Mouse (Mus musculus) urinary bladder, postnatal 4 days (tissue): Measurements from ENCODE around the gene Srebf2.

ENCODE experiments used
- DNase-seq, 2 experiments: peaks; one replicate each; pipeline ENCODE4 v3.0.0; 2021 to 2022; ENCODE audit warnings: low spot score in 2 of 2

The Srebf2 gene

GRCm38 (mm10) chr15:82182311-82182710 lies 35.3 kb downstream of the Srebf2 start:
- no peak for DNase-seq

GRCm38 (mm10) chr15:82183596-82183995 lies 36.6 kb downstream of the Srebf2 start:
- DNase-seq = no peak

GRCm38 (mm10) chr15:82184183-82184582 lies 37.2 kb downstream of the Srebf2 start:
- DNase-seq = no peak

DNA sequence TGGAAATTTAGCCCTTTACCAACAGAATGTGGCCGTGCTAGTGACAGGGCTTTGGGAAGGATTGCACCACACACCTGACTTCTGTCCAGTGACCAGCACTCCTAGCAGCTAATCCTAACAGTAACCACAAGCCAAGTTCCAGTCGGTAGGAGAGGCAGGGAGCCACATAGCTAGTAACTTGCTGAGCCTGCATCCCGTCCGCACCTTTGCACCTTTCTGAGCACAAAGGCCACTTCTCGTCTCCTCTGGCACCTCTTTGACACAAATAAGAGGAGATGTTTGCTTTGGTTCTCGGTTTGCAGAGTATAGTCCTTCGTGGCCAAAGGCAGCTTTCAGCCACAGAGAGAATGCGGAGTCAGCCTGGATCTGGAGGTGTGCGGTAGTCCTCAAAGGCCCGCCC lies 37.7 kb downstream of the Srebf2 start:
- no peak for DNase-seq

DNA sequence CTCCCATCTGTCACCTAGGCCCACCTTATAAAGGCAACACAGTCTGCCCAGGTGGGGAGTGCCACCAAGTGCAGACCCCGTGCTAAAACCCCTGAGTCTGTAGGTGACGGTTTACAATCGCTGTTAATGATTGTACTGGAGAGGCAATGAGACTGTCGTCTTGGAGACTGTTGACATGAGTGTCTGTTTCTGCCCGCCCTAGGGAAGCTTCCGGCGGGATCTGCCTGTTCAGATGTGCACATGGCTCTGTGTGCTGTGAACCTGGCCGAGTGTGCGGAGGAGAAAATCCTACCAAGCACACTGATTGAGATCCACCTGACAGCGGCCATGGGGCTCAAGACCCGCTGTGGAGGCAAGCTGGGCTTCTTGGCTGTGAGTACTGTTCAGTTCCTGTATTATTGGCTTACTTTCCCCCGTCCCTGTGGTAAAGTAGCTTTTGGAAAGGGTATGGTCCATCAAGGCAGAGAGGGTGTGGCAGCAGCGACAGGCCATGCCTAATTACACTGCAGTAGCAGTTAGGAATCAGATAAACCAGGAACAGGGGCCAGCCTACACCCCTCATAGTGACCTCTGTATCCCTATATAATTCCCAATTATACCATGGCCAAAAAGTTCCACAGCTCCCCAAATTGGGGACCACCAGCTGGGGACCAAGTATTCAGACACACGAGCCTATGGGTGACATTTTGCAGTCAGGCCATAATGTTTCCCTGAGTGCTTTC lies 38.2 kb downstream of the Srebf2 start:
- DNase-seq = no peak

- DNase-seq = no peak
These were observed 39.1 kb downstream of the Srebf2 start for GRCm38 (mm10) chr15:82186131-82186530.

DNA sequence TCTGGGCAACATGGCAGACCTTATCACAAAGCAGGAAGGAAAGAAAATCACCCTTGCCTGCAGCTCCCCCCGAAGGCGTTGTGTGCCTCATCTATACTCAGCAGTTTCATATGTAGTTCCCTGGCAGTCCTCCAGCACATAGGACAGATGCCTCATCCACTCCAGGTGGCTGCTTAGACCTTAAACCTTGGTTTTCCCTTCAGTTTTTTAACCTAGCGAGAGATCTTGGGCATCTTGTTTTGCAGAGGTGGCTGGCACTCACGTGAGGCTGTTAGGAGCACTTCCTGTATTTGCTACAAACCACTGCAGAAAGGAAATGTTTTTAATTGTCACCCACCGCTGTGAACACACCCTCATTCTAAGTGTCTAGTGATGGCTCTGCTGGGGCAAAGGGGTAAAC lies 40.0 kb downstream of the Srebf2 start:
- DNase-seq = no peak

DNA sequence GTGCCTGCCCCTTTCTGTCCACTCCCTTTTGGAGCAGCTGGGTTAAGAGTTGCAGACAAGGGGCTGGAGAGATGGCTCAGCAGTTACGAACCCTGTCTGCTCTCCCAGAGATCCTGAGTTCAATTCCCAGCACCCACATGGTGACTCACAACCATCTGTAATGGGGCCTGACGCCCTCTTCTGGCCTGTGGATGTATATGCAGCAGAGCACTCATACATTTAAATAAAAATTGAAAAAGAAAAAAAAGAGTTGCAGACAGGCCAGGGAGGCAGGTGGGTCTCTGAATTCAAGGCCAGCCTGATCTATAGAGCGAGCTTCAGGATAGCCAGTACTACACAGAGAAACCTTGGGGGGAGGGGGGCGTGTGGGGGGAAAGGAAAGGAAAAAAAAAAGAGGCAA lies 40.4 kb downstream of the Srebf2 start:
- no peak for DNase-seq

- no peak for DNase-seq
These were observed 40.9 kb downstream of the Srebf2 start for GRCm38 (mm10) chr15:82187924-82188323.

DNA sequence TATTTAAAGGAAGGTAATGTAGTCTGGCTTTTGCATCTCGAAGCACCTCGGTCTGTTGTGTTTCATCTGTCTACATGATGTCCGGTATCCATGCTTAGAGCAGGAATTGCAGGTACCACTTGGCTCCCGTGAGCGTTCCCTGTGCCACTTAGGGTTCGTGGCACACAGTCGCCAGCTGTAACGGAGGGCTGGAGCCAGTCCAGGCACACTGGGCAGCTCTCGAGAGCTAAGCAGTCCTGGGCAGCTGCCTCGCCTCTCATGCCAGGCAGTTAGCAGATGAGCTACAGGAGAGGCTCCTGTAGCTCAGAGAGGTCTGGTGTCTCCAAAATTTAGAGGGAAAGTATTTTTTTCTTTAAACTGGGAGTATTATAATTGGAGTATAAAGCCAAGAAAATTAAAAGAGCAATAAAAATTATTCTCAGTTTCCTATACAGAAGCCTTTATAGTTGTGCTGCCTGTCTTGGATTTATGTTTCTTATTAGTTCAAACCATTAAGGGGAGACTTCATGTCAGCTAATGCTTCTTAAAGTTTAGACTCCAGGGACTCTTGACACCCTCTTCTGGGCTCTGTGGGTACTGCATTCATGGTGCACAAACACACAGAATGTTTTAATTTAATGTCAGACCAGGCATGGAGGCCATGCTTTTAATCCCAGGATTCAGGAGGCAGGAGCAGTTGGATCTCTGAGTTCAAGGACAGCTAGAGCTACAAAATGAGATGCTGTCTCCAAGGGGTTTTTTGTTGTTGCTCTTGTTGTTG lies 41.7 kb downstream of the Srebf2 start:
- no peak for DNase-seq

GRCm38 (mm10) chr15:82192617-82193016 lies 45.6 kb downstream of the Srebf2 start:
- DNase-seq = no peak

GRCm38 (mm10) chr15:82196300-82196699 lies 49.3 kb downstream of the Srebf2 start:
- no peak for DNase-seq

DNA sequence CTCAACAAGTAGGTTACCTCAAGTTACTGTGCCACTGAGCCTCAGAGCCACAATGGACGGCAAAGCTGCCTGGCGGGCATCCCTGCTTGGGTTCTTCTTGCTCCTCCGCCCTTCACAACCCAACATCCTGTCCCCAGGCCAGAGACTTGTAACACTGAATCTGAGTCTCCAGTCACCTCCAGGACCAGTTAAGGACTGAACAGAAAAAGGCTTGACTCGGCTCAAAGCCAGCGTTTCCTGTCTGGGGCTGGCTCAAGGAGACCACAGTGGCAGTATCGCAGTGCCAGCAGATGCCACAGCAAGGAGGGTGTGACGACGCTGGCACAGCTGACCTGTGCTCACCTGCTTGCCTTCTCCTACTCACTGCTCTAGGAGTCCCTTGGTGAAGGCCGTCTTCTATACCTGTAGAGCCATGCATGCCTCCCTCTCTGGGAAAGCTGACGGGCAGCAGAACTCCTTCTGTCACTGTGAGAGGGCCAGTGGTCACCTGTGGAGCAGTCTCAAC lies 50.3 kb downstream of the Srebf2 start:
- DNase-seq = no peak

GRCm38 (mm10) chr15:82197937-82198336 lies 51.0 kb downstream of the Srebf2 start:
- DNase-seq = no peak

GRCm38 (mm10) chr15:82198342-82198741 lies 51.4 kb downstream of the Srebf2 start:
- no peak for DNase-seq

DNA sequence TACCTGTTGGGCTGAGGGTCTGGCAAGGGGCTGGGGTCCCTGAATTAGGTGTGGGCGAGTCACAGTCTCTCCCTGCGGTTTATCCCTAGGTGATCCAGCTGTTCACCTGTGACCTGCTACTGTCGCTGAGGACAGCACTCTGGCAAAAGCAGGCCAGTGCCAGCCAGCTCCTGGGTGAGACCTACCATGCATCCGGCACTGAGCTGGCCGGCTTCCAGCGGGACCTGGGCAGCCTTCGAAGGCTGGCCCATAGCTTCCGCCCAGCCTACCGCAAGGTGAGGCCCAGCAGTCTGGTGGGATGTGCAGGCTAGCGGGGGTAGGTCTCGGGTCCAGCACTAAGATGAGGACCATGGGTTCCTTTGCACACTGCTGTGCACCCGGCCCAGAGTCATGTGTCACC lies 52.6 kb downstream of the Srebf2 start:
- no peak for DNase-seq

- DNase-seq = no peak
These were observed 55.1 kb downstream of the Srebf2 start for GRCm38 (mm10) chr15:82202086-82202485.

GRCm38 (mm10) chr15:82203090-82203489 lies 56.1 kb downstream of the Srebf2 start:
- DNase-seq = no peak

DNA sequence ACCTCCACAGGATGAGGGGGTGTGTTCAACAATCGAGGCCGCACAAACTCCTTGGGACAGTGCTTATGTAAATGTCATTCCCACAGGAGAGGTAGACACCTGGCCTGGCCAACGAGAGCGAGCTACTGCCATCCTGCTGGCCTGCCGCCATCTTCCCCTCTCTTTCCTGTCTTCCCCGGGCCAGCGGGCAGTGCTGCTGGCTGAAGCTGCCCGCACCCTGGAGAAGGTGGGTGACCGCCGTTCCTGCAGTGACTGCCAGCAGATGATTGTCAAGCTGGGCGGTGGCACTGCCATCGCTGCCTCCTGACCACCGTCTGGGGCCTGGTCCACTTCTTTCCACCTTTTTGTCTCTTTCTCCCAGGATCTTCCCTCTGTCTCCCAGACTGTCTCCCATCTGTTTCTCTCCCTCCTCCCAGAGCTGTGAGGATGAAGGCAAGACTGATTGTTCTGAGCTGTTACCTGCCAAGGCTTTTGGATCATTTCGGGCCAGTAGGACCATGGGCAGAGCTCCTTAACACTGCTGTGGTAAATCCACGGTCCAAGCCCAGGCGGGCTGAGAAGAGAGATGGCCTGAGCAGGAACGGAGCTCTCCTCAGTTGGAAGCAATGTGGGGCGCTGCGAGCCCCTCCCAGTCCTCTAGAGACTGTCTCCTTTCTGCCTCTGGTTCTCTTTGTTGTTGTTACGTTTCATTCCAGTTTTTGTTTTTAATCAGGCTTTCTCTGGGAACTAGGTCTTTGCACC lies 56.8 kb downstream of the Srebf2 start:
- DNase-seq = no peak

DNA sequence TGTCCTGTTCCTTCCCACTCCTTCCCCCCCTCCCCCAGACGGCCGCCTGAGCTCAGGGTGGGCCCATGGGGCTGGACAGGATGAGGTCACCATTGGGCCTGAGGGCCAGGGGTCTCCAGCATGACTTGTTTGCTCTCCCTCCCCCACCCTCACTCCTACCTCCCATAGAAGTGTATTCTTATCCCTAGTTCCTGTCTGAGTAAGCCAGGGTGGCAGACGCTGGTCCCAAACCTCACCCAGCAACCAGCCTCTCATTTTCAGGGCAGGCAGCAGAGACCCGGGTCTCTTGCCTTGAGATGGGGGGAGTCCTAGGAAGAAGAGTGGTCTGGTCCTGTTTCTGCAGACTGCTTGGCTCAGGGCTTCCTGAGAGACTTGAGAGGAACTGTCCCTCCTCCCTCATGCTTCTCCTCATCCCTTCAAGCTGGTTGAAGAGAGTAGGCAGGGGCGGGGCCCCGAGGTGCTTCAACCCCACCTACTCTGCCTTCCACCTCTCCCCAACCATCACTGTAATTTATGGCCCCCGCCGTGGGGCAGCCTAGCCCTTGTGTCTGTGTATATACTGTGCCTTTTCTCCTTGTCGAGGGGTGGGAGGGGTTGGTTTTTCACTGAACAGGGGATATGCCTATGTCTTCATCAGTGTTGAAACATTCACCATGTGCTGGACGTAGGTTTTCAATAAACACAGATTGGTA lies 57.8 kb downstream of the Srebf2 start:
- no peak for DNase-seq

DNA sequence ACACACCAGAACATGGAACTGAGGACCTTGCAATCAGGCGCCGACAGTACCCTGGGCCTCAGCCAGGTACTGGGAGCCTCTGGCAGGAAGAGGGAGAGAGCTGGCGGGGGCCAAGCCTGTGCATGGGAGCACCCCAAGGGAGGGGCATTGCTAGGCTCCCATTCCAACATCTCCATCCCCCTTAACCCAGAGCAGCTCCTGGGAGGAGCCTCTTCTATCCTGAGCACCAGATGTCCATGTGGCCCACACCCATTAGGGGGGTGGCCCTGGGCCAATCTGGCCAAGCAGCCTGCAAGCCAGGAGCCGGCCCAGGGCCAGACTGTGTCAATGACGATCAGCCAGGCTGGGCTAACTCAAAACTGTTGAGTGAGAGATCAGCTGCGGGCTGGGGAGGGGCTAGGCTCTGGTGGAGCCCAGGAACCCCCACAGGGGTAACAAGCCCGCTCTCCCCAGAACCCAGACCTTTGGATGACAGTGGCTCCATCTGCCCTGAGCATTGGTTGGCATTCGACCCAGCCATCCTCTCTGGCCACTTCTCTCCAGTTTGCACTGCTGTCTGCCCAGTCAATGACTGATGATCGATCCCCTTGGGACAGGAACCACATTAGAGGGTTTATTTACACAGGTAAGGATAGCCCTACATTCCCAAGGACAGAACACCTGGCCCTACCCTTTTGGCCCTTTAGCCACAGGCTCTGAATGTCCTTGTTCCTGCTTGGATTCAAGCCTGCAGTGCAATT lies 59.6 kb downstream of the Srebf2 start:
- peak; percentile 74 to 77 for DNase-seq
